Comparison of ENCODE assay signal across 11 mouse cellular contexts in genomic region chr2:82698417-82698988, GRCm38 (mm10).
DNase-seq lines count a peak whose midpoint lies in the region; ATAC-seq and TF ChIP-seq lines count a peak whose summit lies in the region.
"Had no signal": no experiment of that assay in that cellular context is flagged by ENCODE, and none has a peak within 500 bp of the region (broad histone marks: within the 10 kb centered on the region; RNA-seq: fewer than 3 reads in every experiment).

No protein-coding gene starts in this region.

- H3K27me3 ChIP-seq in hindbrain, embryonic 11.5 days (ENCODE audit: control insufficient read depth, insufficient read depth, low read length): no peaks in the 10 kb centered on the region
- no peaks in the 10 kb centered on the region for H3K27me3 ChIP-seq in hindbrain, embryonic 10.5 days (ENCODE audit: insufficient read depth, poor library complexity, severe bottlenecking)
- no peaks in the 10 kb centered on the region for H3K27me3 ChIP-seq in forebrain, embryonic 11.5 days (ENCODE audit: control insufficient read depth, insufficient read depth, low read length)
- no peaks in the 10 kb centered on the region for H3K27me3 ChIP-seq in hindbrain, embryonic 12.5 days
- no peaks in the 10 kb centered on the region for H3K27me3 ChIP-seq in midbrain, postnatal 0 days (ENCODE audit: insufficient read depth, low read length)
- H3K27me3 ChIP-seq: limb, embryonic 13.5 days; neural tube, embryonic 12.5 days had no signal

- peak; percentile 51 for TF ChIP-seq CTCF in midbrain, postnatal 0 days (IDR thresholded peaks at IDR 0.05)

- no peak overlapping the region for H3K9ac ChIP-seq in hindbrain, embryonic 11.5 days (ENCODE audit: low read depth, low read length)
- H3K9ac ChIP-seq in forebrain, embryonic 11.5 days (ENCODE audit: low read length): no peak overlapping the region
- no peak overlapping the region for H3K9ac ChIP-seq in hindbrain, embryonic 12.5 days
- H3K9ac ChIP-seq in midbrain, postnatal 0 days (replicated peaks; ENCODE audit: low read length, poor library complexity, severe bottlenecking): 0 out of 2 replicates have a peak overlapping the region, but pooled peaks have one; percentile 26
- H3K9ac ChIP-seq: limb, embryonic 13.5 days; neural tube, embryonic 12.5 days had no signal

- H3K36me3 ChIP-seq in hindbrain, embryonic 11.5 days (ENCODE audit: control insufficient read depth, insufficient read depth, low read length): no peaks in the 10 kb centered on the region
- H3K36me3 ChIP-seq in hindbrain, embryonic 10.5 days: no peaks in the 10 kb centered on the region
- no peaks in the 10 kb centered on the region for H3K36me3 ChIP-seq in forebrain, embryonic 11.5 days (ENCODE audit: control insufficient read depth, insufficient read depth, low read length)
- no peaks in the 10 kb centered on the region for H3K36me3 ChIP-seq in hindbrain, embryonic 12.5 days
- no peaks in the 10 kb centered on the region for H3K36me3 ChIP-seq in midbrain, postnatal 0 days (ENCODE audit: insufficient read depth, low read length)
- H3K36me3 ChIP-seq: limb, embryonic 13.5 days; neural tube, embryonic 12.5 days had no signal

- peak; percentile 8 for DNase-seq in hindbrain, embryonic 11.5 days (ENCODE audit: low spot score)
- DNase-seq in hindbrain, embryonic 10.5 days (ENCODE audit: low spot score): no peak
- DNase-seq in forebrain, embryonic 11.5 days (ENCODE audit: low spot score): no peak
- peak; percentile 56 for DNase-seq in midbrain, postnatal 0 days (ENCODE audit: low spot score)
- no peak for DNase-seq in liver
- DNase-seq in thymus, postnatal 36 days: no peak
- DNase-seq: kidney, postnatal 4 days; lung, postnatal 14 days had no signal

- H3K9me3 ChIP-seq in hindbrain, embryonic 11.5 days (ENCODE audit: control insufficient read depth, low read length): no peaks in the 10 kb centered on the region
- H3K9me3 ChIP-seq in hindbrain, embryonic 10.5 days: no peaks in the 10 kb centered on the region
- no peaks in the 10 kb centered on the region for H3K9me3 ChIP-seq in forebrain, embryonic 11.5 days (ENCODE audit: control insufficient read depth, low read length)
- H3K9me3 ChIP-seq in hindbrain, embryonic 12.5 days (replicated peaks): no peaks in the 10 kb centered on the region
- no peaks in the 10 kb centered on the region for H3K9me3 ChIP-seq in midbrain, postnatal 0 days (ENCODE audit: low read length)
- H3K9me3 ChIP-seq: limb, embryonic 13.5 days; neural tube, embryonic 12.5 days had no signal

- no peak for ATAC-seq in hindbrain, embryonic 11.5 days (ENCODE audit: low FRiP score)
- 0 out of 2 replicates have a peak, but pooled peaks have one; percentile 14 for ATAC-seq in forebrain, embryonic 11.5 days (replicated peaks; ENCODE audit: low FRiP score)
- no peak for ATAC-seq in hindbrain, embryonic 12.5 days (ENCODE audit: low FRiP score)
- ATAC-seq in midbrain, postnatal 0 days (ENCODE audit: low FRiP score): no peak

- H3K4me3 ChIP-seq in hindbrain, embryonic 11.5 days (ENCODE audit: low read depth, low read length): no peak overlapping the region
- no peak overlapping the region for H3K4me3 ChIP-seq in hindbrain, embryonic 10.5 days
- H3K4me3 ChIP-seq in forebrain, embryonic 11.5 days (ENCODE audit: low read depth, low read length): no peak overlapping the region
- no peak overlapping the region for H3K4me3 ChIP-seq in hindbrain, embryonic 12.5 days
- peak overlapping the region; percentile 19; the same call in 1 of the 2 replicates for H3K4me3 ChIP-seq in midbrain, postnatal 0 days (ENCODE audit: low read depth, low read length)
- H3K4me3 ChIP-seq: limb, embryonic 13.5 days; neural tube, embryonic 12.5 days had no signal

- H3K4me1 ChIP-seq in hindbrain, embryonic 11.5 days (replicated peaks; ENCODE audit: control insufficient read depth, insufficient read depth, low read length): no peaks in the 10 kb centered on the region
- H3K4me1 ChIP-seq in hindbrain, embryonic 10.5 days (replicated peaks): no peaks in the 10 kb centered on the region
- no peaks in the 10 kb centered on the region for H3K4me1 ChIP-seq in forebrain, embryonic 11.5 days (replicated peaks; ENCODE audit: control insufficient read depth, insufficient read depth, low read length)
- H3K4me1 ChIP-seq in hindbrain, embryonic 12.5 days: no peaks in the 10 kb centered on the region
- H3K4me1 ChIP-seq in midbrain, postnatal 0 days (ENCODE audit: insufficient read depth, low read length): no peaks in the 10 kb centered on the region
- H3K4me1 ChIP-seq: limb, embryonic 13.5 days; neural tube, embryonic 12.5 days had no signal

- no peak overlapping the region for H3K27ac ChIP-seq in hindbrain, embryonic 11.5 days (ENCODE audit: low read depth, low read length)
- H3K27ac ChIP-seq in hindbrain, embryonic 10.5 days: no peak overlapping the region
- H3K27ac ChIP-seq in forebrain, embryonic 11.5 days (ENCODE audit: low read depth, low read length): no peak overlapping the region
- no peak overlapping the region; the same call in 1 of the 2 replicates for H3K27ac ChIP-seq in hindbrain, embryonic 12.5 days
- no peak overlapping the region for H3K27ac ChIP-seq in midbrain, postnatal 0 days (ENCODE audit: low read depth, low read length)
- H3K27ac ChIP-seq: limb, embryonic 13.5 days; neural tube, embryonic 12.5 days had no signal

- 43% methylated on average over 8 of the region's 8 CpGs for WGBS in hindbrain, embryonic 11.5 days
- 47% methylated on average over 8 of the region's 8 CpGs for WGBS in hindbrain, embryonic 10.5 days
- 25% methylated on average over 8 of the region's 8 CpGs for WGBS in forebrain, embryonic 11.5 days
- 30% methylated on average over 8 of the region's 8 CpGs for WGBS in hindbrain, embryonic 12.5 days
- 18% methylated on average over 8 of the region's 8 CpGs for WGBS in midbrain, postnatal 0 days

- H3K4me2 ChIP-seq in hindbrain, embryonic 11.5 days (replicated peaks; ENCODE audit: low read depth, low read length): no peak overlapping the region
- H3K4me2 ChIP-seq in forebrain, embryonic 11.5 days (ENCODE audit: low read depth, low read length, severe bottlenecking): peak overlapping the region; percentile 33; the same call in 1 of the 2 replicates
- H3K4me2 ChIP-seq in hindbrain, embryonic 12.5 days (replicated peaks): peak overlapping the region; percentile 29
- peak overlapping the region; percentile 36 for H3K4me2 ChIP-seq in midbrain, postnatal 0 days (ENCODE audit: low read depth, low read length, poor library complexity, severe bottlenecking)
- H3K4me2 ChIP-seq: limb, embryonic 13.5 days; neural tube, embryonic 12.5 days had no signal

Comparison
In these comparisons a context has a peak if more than half of its experiments do, and no peak if none do; other contexts are left out.
1. DNase-seq: peak in hindbrain, embryonic 11.5 days (single experiment) and midbrain, postnatal 0 days (single experiment); none in hindbrain, embryonic 10.5 days (single experiment), forebrain, embryonic 11.5 days (single experiment), liver (single experiment) and thymus, postnatal 36 days (0 of 2).